Mouse (Mus musculus): ENCODE results near the gene Lrrc8d.

DNA sequence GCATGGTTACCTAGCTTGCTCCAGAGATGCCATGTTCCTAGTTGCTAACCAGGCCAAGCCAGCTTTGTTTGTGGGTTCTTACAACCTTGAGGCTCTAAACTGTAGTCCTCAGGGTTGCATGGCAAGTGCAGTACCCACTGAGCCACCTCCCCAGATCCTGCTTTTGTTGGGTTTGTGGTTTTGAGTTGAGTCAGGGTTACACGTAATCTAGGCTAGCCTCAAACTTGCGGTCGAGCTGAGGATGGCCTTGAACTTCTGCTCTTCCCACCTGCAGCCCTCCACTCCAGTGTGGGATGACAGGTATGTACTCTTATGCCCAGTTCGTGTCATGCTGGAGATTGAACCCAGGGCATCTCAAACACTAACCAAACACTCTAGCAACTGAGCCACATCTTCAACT, 24.3 kb upstream of the Lrrc8d start:
- TF ChIP-seq RCOR1 (conservative IDR thresholded peaks at IDR 0.05; ENCODE audit: low read depth, low read length): no peak
- no peak for TF ChIP-seq MAZ (IDR thresholded peaks at IDR 0.05; ENCODE audit: low read depth, low read length)
- no peak for TF ChIP-seq CTCF (conservative IDR thresholded peaks at IDR 0.05 in 1 of 2, IDR thresholded peaks at IDR 0.05 in 1 of 2; ENCODE audit: low read depth in 2 of 2, low read length in 2 of 2)
- no peak for TF ChIP-seq CHD1 (IDR thresholded peaks at IDR 0.05; ENCODE audit: low read depth, low read length)
- TF ChIP-seq PAX5 (IDR thresholded peaks at IDR 0.05; ENCODE audit: low read length): no peak
- TF ChIP-seq POLR2A (IDR thresholded peaks at IDR 0.05; ENCODE audit: low read depth, low read length): no peak
- TF ChIP-seq GABPA (IDR thresholded peaks at IDR 0.05; ENCODE audit: insufficient replicate concordance, low read depth, low read length): no peak

Measured in CH12.LX (cell line).